Mouse (Mus musculus) brown adipose tissue, adult 24 weeks (tissue): ENCODE measurements around the gene Npas3. TPM values are rescaled to one million over a fixed set of nuclear protein-coding genes. Genes with fewer than 3 reads are reported as not detected.

Source experiments
- H3K27ac ChIP-seq: fragments of 200-500 bp; replicated peaks from 2 replicates; pipeline ENCODE4 v1.5.1; 2012; ENCODE audit warnings: low read depth, mild to moderate bottlenecking, low read length
- H3K4me1 ChIP-seq: fragments of 200-500 bp; 2 replicates; pipeline ENCODE4 v1.6.1; 2012; ENCODE audit warnings: low read length, mixed read lengths; ENCODE audit not compliant: control insufficient read depth, insufficient read depth, insufficient read length
- H3K4me3 ChIP-seq: fragments of 200-500 bp; 2 replicates; pipeline ENCODE4 v1.5.1; 2012; ENCODE audit warnings: low read depth, mild to moderate bottlenecking, low read length, moderate library complexity; ENCODE audit not compliant: insufficient read depth
- polyA plus RNA-seq: library from polyadenylated mRNA; stranded (reverse); fragments of >200 nt; gene quantifications from 2 replicates; pipeline ENCODE4 v1.2.4, GENCODE M21; 2012; ENCODE audit not compliant: missing spikeins, insufficient read depth, insufficient read length

Npas3 gene
- polyA plus RNA-seq, 1 experiment = not detected

GRCm38 (mm10) chr12:53836031-53836790 lies 587.7 kb downstream of the Npas3 start:
- no peaks in the 10 kb centered on the region for H3K4me1 ChIP-seq
- H3K4me3 ChIP-seq = no peak overlapping the region
- no peak overlapping the region for H3K27ac ChIP-seq

GRCm38 (mm10) chr12:53837408-53837807 lies 588.9 kb downstream of the Npas3 start:
- H3K4me1 ChIP-seq = no peaks in the 10 kb centered on the region
- no peak overlapping the region for H3K4me3 ChIP-seq
- H3K27ac ChIP-seq = no peak overlapping the region

GRCm38 (mm10) chr12:53838541-53838940 lies 590.1 kb downstream of the Npas3 start:
- Histone ChIP-seq H3K4me1 (no peaks in the 10 kb centered on the region), H3K27ac (no peak overlapping the region), H3K4me3 (no peak overlapping the region)

GRCm38 (mm10) chr12:53841928-53842671 lies 593.6 kb downstream of the Npas3 start:
- H3K4me1 ChIP-seq = no peaks in the 10 kb centered on the region
- no peak overlapping the region for H3K4me3 ChIP-seq
- no peak overlapping the region for H3K27ac ChIP-seq

GRCm38 (mm10) chr12:53843626-53844025 lies 595.1 kb downstream of the Npas3 start:
- no peak overlapping the region for H3K4me3 ChIP-seq
- H3K4me1 ChIP-seq = no peaks in the 10 kb centered on the region
- no peak overlapping the region for H3K27ac ChIP-seq

- H3K4me3 ChIP-seq = no peak overlapping the region
- no peaks in the 10 kb centered on the region for H3K4me1 ChIP-seq
- no peak overlapping the region for H3K27ac ChIP-seq
Measured at GRCm38 (mm10) chr12:53846154-53846665, 597.7 kb downstream of the Npas3 start.

- Histone ChIP-seq H3K4me1 (no peaks in the 10 kb centered on the region), H3K4me3 (no peak overlapping the region)
Measured at GRCm38 (mm10) chr12:53849263-53849662, 600.8 kb downstream of the Npas3 start.

GRCm38 (mm10) chr12:53852432-53852831 lies 604.0 kb downstream of the Npas3 start:
- no peak overlapping the region for H3K27ac ChIP-seq

More at GRCm38 (mm10) chr12:53849263-53849662, 600.8 kb downstream of the Npas3 start:
- H3K27ac ChIP-seq = no peak overlapping the region

GRCm38 (mm10) chr12:53860176-53860575 lies 611.7 kb downstream of the Npas3 start:
- Histone ChIP-seq H3K4me3 (no peak overlapping the region), H3K27ac (no peak overlapping the region), H3K4me1 (no peaks in the 10 kb centered on the region)

More at GRCm38 (mm10) chr12:53852432-53852831, 604.0 kb downstream of the Npas3 start:
- Histone ChIP-seq H3K4me3 (no peak overlapping the region), H3K4me1 (no peaks in the 10 kb centered on the region)

- H3K27ac ChIP-seq = no peak overlapping the region
- no peaks in the 10 kb centered on the region for H3K4me1 ChIP-seq
- H3K4me3 ChIP-seq = no peak overlapping the region
Measured at GRCm38 (mm10) chr12:53862281-53862680, 613.8 kb downstream of the Npas3 start.

GRCm38 (mm10) chr12:53864436-53865136 lies 616.1 kb downstream of the Npas3 start:
- no peaks in the 10 kb centered on the region for H3K4me1 ChIP-seq
- no peak overlapping the region for H3K27ac ChIP-seq
- H3K4me3 ChIP-seq = no peak overlapping the region

- no peaks in the 10 kb centered on the region for H3K4me1 ChIP-seq
- H3K4me3 ChIP-seq = no peak overlapping the region
- H3K27ac ChIP-seq = no peak overlapping the region
Measured at GRCm38 (mm10) chr12:53865691-53866090, 617.2 kb downstream of the Npas3 start.

- Histone ChIP-seq H3K27ac (no peak overlapping the region), H3K4me1 (no peaks in the 10 kb centered on the region), H3K4me3 (no peak overlapping the region)
Measured at GRCm38 (mm10) chr12:53869981-53870380, 621.5 kb downstream of the Npas3 start.

GRCm38 (mm10) chr12:53875226-53875625 lies 626.7 kb downstream of the Npas3 start:
- no peak overlapping the region for H3K27ac ChIP-seq
- no peaks in the 10 kb centered on the region for H3K4me1 ChIP-seq
- no peak overlapping the region for H3K4me3 ChIP-seq

GRCm38 (mm10) chr12:53876693-53877092 lies 628.2 kb downstream of the Npas3 start:
- H3K4me1 ChIP-seq = no peaks in the 10 kb centered on the region
- H3K27ac ChIP-seq = no peak overlapping the region
- H3K4me3 ChIP-seq = no peak overlapping the region
